Mouse (Mus musculus): ENCODE results near the gene Chst11. TPM values are rescaled to one million over a fixed set of nuclear protein-coding genes. Genes with fewer than 3 reads are reported as not detected.

The Chst11 gene
- total RNA-seq, 2 experiments from 2014 or later = 2.3 to 2.6 TPM

GRCm38 (mm10) chr10:83135963-83136362 is 150.7 kb downstream of the Chst11 start:
- DNase-seq (ENCODE audit: low spot score in 2 of 2) = no peak

- DNase-seq (ENCODE audit: low spot score in 2 of 2) = no peak
These were observed 151.8 kb downstream of the Chst11 start for GRCm38 (mm10) chr10:83137103-83137502.

GRCm38 (mm10) chr10:83139276-83139675 is 154.0 kb downstream of the Chst11 start:
- no peak for DNase-seq (ENCODE audit: low spot score in 2 of 2)

- no peak for DNase-seq (ENCODE audit: low spot score in 2 of 2)
These were observed 155.1 kb downstream of the Chst11 start for GRCm38 (mm10) chr10:83140258-83140936.

- DNase-seq (ENCODE audit: low spot score in 2 of 2) = no peak
These were observed 156.1 kb downstream of the Chst11 start for GRCm38 (mm10) chr10:83141434-83141833.

- no peak for DNase-seq (ENCODE audit: low spot score in 2 of 2)
These were observed 157.8 kb downstream of the Chst11 start for GRCm38 (mm10) chr10:83143049-83143448.

- no peak for DNase-seq (ENCODE audit: low spot score in 2 of 2)
These were observed 160.5 kb downstream of the Chst11 start for GRCm38 (mm10) chr10:83145836-83146235.

- no peak for DNase-seq (ENCODE audit: low spot score in 2 of 2)
These were observed 164.3 kb downstream of the Chst11 start for GRCm38 (mm10) chr10:83149342-83150178.

- no peak for DNase-seq (ENCODE audit: low spot score in 2 of 2)
These were observed 165.3 kb downstream of the Chst11 start for GRCm38 (mm10) chr10:83150587-83150986.

GRCm38 (mm10) chr10:83151362-83151761 is 166.1 kb downstream of the Chst11 start:
- peak in 1 of 2 experiments; percentile 56 for DNase-seq (ENCODE audit: low spot score in 2 of 2)

GRCm38 (mm10) chr10:83151896-83152685 is 166.8 kb downstream of the Chst11 start:
- no peak for DNase-seq (ENCODE audit: low spot score in 2 of 2)

- no peak for DNase-seq (ENCODE audit: low spot score in 2 of 2)
These were observed 167.4 kb downstream of the Chst11 start for GRCm38 (mm10) chr10:83152723-83153122.

- no peak for DNase-seq (ENCODE audit: low spot score in 2 of 2)
These were observed 168.1 kb downstream of the Chst11 start for GRCm38 (mm10) chr10:83153374-83153773.

GRCm38 (mm10) chr10:83153887-83154286 is 168.6 kb downstream of the Chst11 start:
- no peak for DNase-seq (ENCODE audit: low spot score in 2 of 2)

- no peak for DNase-seq (ENCODE audit: low spot score in 2 of 2)
These were observed 172.0 kb downstream of the Chst11 start for GRCm38 (mm10) chr10:83157289-83157688.

- no peak for DNase-seq (ENCODE audit: low spot score in 2 of 2)
These were observed 173.0 kb downstream of the Chst11 start for GRCm38 (mm10) chr10:83158322-83158721.

- DNase-seq (ENCODE audit: low spot score in 2 of 2) = no peak
These were observed 173.9 kb downstream of the Chst11 start for GRCm38 (mm10) chr10:83159229-83159628.

GRCm38 (mm10) chr10:83161656-83162365 is 176.5 kb downstream of the Chst11 start:
- peak in 1 of 2 experiments; percentile 67 for DNase-seq (ENCODE audit: low spot score in 2 of 2)

- no peak for DNase-seq (ENCODE audit: low spot score in 2 of 2)
These were observed 178.6 kb downstream of the Chst11 start for GRCm38 (mm10) chr10:83163946-83164345.

- no peak for DNase-seq (ENCODE audit: low spot score in 2 of 2)
These were observed 179.7 kb downstream of the Chst11 start for GRCm38 (mm10) chr10:83164901-83165435.
